Mouse (Mus musculus): ENCODE measurements at regions not wholly inside any gene's neighbourhood (a gene's known extent, or its start where the extent isn't known, plus 50 kb on each side); places are given as distances from the start of the nearest gene placed in this dataset.

DNA sequence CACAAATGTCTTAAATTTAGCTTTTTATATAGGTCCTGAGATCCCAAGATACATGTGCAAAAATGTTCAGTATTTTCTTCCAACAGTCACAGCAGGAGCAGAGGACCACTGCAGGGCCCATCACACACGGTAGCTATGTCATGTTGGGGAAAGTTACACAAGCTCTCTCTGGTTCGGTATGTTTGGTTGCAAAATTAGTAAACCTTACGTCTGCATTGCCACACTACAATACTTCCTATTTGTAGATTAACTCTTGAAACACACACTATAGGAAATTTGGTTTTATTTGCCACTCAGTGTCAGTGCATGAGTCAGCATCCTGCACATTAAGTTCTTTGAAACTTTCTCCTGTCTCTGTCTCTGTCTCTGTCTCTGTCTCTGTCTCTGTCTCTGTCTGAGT is 82.0 kb downstream of the Cth start:
- DNase-seq = no peak

DNA sequence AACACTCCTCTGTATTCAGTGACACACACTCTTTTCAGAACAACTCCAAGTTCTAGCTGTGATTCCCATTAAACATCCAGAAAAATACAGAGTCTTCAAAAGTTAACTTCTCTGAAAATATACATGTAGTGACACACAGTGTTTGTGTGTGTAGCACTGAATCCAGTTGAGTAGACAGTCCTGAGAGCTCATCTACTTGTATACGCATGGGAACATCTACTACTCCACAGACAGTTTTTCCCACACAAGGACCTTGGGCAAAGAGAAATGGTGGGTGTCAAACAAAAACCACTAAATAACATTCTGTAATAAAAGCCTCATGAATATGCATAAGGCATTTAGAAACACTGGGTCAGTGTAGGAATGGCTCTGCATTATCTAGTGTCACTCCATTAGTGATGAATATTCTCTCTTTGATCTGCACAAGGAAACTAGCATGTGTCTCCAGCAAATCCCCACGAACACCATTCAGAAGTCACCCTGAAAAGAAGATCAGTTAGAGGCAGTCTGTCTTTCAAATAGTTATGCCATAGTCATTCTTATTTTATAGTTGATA is 83.6 kb downstream of the Cth start:
- no peak for DNase-seq

DNA sequence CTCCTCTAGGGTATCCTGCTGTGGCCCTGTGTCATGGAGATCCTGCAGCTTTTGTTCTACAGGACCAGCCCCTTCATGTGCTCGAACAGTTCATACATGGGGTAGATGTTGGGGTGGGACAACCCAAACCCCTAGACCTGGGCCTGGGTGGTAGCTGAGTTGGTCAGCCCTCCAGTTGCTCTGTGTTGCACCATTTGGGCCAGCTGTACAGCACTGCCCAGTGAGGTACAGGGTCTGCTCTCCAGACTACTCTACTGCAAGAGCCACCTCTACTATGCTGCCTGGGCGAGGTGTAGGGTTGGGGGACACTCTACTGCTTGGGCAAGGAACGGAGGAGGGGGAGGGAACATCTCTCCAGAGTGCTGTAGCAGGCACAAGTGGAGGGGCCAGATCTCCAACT is 120.6 kb downstream of the Cth start:
- no peak for DNase-seq

DNA sequence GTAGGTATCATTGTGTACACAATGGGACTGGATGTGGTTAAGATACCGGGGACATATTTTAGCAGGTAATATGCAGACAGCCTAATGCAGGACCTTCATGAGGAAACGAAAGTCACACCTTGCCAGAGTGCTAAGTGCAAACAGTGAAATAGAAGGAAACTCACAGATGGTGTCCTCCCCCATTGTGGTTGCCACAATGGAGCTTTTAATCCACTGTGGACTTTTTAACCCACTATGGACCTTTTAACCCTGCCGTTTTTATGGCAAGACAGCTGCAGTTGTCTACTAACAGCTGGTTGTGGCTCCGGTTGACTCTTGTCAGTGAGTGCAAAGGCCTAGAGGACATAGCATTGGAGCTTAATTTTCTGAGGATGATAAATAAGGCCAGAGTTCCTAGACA is 121.5 kb downstream of the Cth start:
- DNase-seq = no peak

DNA sequence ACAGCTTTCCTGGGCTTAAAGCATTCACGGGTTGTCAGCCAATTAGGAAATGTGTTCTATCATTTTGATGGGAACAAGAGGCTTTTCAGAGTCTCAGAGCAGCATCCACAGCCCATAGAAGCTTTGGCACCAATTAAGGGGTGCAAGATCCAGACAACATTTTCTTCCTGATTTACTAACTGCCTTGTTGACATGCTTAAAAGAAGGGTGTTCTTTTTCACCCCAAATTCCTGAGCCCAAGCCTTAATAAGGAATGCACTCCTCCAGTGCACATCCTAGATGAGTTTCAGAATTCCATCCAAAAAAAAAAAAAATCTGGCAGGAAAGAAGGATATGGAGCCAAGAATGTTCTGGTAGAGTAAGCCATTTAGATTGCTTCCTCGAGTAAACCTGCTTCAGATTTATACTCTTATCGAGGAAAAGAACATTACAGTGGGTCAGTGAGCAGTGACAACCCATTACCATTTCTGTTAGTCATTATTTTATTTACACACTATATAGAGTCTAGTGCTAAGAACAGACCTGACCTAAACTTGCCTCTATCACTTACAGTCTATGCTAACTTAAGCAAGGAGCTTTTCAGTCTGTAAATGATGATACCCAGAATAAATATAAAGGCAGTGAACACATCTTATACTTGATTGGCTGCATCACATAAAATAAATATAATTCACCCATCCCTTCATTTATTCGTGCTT is 137.2 kb downstream of the Cth start:
- peak; percentile 0 for DNase-seq

DNA sequence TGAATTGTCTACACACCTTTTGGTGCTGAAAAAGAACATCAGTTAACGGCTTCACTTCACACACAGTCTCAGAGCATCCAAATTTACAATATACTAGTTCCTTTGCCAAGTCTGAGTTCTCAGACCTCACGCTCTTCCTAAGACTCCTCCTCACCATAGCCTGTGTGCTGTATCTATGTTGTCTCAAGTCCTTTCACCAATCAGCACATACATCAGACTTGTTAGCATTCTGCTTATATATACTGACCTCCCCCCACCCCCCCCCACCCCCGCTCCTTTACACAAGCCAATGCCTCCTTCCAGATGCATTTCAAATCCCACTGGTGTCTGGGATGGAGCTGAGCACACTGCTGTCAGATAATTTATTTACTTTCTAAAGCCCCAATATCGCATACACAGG is 143.8 kb downstream of the Cth start:
- no peak for DNase-seq

DNA sequence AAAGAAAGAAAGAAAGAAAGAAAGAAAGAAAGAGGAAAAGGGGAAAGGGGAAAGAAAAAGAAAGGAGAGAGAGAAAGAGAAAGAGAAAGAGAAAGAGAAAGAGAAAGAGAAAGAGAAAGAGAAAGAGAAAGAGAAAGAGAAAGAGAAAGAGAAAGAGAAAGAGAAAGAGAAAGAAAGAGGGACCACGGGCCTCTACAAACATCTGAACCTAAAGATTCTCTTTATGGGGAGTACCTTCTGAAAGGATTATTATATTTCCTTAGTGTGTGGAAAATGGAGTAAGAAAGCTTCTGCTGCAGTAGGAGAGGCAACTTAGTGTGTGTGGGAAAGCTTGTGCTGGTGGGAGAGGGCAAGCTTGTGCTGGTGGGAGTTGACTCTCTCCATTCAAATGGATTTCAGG is 147.1 kb downstream of the Cth start:
- no peak for DNase-seq

DNA sequence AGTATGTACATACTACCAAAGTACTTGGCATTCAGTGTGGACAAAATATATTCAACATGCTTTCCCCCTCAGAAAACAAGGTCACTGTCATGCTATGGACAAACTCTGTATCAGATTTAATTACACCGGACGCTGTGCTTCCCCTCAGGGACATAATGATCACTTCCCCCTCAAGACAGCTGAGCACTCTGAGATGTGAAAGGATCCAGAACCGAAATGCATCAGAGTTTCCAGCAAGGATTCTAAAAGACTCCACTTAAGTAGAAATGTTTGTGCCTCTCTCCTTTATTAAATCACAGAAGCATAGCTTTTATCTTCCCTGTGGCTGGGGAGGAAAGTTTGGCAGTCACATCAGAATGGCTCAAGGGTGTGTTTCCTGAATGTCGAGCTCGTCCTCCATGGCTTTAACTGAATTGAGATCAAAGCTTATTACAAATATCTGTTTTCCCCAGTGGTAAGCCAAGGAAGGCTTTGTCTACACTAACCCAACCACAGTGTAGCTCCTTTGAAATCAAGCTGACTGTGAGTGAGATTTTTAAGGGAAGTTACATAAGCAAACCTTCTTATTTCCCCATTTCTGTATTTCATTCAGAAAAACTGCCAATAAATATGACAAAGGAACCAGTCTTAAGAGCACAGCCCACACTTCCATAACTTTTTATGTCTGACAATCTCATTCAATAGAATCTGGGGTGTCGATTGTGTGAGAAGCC is 161.2 kb downstream of the Cth start:
- no peak for DNase-seq

DNA sequence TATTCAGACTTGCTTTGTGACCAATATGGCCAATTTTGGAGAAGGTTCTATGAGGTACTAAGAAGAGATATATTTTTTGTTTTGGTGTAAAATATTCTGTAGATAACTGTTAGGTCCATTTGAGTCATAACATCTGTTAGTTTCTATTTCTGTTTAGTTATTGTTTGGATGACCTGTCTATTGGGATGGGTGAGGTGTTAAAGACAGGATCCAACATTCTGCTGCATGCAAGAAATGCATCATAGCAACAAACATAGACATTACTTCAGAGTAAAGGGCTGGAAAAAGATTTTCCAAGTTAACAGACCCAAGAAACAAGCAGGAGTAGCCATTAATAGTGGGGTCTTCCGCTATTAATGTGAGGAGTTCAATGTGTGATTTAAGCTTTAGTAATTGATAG is 165.0 kb downstream of the Cth start:
- DNase-seq = no peak

DNA sequence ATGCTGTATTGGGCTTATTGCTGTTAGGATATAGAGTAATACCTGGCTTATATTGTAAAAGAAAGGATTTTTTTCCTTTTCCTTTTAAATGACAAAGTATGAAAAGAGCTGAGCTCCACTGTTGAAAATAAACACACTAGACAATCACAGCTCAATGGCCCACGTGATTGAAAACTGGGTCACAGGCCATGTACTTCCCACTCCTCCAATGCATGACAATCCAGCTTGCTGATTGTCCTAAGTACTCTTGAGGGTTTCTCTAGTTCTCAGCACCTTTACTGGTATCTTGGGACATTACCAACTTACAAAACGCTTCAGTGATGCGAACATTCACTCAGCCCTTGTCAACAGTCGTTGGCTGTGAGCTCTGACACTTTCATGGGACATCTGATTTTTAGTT is 170.1 kb downstream of the Cth start:
- DNase-seq = no peak

DNA sequence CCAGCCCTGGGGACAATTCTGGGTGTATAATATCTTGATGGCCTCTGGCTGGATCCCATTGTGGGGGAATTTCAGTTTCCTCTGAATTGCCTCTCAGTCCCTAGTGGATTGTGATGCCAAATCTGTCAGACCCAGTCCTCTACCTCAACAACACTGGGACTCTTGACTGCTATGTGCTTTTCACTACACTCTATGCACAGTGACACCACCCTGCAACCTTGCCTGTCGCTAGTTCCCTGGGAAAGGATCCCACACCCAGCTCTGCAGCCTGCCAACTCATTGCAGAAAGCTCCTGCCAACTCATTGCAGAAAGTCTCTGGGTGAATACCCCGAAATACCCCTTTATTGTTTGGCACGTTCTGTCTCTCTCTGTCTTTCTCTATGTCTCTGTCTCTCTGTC is 174.6 kb downstream of the Cth start:
- no peak for DNase-seq

DNA sequence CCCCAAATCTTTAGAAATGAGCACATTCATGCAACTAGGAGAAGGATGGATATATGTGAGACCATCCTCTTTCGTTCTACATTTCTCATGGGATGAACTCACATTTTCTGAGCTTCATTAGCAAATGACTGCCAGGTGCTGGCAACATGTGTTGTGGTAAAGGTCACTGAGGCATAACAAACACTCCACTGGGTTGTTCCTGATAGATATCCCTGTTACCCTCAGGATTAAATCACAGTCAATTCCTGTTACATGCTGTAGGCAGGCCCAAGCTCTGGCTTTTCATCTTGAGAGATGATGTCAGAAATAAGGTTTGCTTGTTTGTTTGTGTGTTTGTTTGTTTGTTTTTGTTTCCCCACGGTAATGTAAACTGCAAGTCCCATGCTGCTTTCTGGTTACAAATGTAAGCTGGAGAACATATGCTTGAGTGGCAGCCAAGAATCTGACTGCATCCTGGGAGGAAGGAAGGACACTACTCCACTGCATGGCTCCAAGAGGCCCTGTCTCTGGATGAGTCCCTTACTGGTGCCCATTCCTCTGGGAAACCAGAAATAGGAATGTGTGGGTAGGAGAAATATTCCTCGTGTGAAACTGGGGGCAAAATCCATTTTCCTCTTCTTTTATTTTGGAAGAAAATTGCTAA is 176.4 kb downstream of the Cth start:
- DNase-seq = no peak

DNA sequence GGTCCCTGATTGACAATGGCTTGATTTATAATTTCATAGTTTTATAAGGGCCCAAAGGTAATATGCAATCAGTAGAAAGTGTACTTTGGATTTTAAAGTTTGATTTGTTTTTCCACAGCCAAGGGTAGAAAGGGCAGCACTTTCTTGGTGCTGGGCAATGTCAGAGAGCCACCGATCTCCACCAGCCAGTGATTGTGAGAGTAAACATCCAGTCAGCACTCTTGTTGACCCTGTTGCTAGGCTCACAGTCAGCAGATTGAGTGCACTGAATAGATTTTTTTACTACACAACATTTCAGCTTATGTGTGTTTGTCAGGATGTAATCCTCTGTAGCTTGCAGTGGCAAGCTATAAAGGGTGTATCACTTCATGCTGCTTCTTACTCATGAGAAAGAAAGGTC is 176.3 kb downstream of the Ptger3 start:
- DNase-seq = no peak

DNA sequence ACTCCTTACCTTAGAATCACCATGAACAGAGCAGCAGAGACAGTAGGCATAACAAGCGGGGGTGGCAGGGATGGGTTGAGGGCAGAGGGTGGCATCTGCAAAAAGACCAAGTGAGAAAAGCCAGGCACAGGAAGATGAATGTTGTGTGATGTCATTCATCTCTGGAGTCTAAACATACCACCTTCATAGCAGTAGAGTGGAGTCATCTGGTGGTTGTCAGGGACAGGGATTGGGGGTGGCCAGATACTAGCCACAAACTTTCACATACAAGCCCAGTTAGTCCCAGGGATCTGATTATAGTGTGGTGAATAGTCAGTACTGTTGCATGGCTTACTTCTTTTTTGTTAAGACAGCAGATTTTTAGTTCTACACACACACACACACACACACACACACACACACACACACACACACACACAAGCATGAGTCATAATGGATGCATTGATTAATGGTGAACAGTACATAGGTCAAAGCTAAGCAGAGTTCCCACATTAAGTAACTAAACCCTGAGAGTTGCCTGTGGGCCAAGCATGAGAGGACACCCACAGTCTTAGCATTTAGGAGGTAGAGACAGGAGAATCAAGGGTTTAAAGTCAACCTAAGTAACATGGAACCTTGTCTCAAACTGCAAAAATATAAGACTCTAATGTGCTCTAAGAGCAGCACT is 173.1 kb downstream of the Ptger3 start:
- no peak for DNase-seq

DNA sequence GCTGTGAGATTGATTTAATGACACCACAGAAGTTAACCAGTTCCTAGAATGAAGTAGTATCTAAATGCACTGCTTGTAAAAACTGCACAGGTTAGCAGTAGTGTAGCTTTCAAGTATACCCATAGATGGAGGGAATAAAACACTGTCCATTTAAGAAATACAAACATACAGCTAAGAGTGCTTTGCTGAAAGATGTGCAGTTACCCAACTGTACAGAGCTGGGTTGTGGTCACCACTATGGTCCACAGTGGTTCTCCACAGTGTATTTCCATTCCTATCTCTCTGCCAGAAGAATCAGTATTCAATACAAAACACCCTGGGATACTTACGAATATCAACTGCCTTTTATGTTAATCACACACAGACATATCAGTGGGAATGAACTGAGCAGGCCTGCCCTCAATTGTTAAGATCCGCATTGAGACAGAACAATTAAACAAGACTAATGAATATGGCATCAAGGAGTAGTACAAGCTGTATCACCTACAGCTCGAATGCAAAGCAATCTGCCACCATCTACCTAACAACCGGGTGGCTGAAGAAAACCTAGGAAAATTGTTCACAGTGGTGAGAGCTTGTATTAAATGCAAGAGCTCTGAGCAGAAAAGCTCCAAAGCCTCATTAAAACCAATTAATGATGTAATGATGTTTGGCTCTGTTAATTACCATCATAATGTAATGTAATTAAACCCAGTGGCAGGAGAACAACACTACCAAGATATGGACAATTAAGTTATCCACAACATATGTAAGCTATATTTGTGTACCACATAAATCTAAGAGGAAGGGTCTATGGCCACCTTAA is 165.6 kb downstream of the Ptger3 start:
- no peak for DNase-seq

DNA sequence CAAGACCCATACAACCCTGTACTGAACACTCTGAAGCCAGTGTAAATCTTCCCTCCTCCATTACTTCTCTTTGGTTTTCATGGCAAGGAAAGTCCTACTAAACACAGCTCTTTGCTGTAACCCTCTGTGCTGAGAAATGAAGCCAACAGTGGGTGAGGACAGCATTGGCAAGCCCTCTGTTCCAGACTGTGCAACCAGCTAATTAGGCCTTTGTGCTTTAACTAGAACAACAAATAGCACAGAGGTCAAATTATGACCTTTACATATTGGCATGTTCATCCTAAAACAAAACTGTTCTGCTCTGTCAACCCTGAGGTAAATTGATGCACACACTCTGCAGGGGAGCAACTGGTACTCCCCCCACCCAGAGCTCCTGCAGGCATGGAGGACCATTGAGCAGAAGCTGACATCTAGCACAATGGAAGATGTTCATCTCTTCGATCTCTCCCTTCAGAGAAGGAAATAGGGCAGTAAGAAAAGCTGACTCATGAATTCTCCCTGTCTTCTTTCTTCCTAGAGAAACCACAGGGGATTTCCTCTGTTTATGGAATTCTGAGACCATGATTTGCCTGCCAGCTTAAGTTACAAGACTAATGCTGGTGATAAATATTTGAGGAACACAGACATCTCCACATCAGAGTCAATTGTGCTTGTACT is 163.1 kb downstream of the Ptger3 start:
- no peak for DNase-seq

DNA sequence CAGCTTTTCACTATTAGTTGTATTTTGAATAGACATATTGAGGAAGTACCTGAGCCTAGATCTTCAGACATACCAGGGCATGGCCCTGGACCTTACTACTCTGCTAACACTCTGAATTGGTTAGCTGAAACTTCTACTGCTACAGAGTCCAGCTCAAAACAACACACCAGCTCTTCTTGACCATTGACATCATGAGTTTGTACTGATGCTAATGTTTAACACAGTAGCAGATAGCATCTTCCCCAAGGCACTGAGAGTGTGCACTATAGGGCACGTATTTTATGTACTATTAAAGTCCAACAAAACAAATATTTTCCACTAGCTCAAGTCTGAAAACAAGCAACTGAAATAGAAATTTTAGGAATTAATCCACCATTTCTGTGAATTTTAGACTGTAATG is 157.8 kb downstream of the Ptger3 start:
- DNase-seq = no peak

DNA sequence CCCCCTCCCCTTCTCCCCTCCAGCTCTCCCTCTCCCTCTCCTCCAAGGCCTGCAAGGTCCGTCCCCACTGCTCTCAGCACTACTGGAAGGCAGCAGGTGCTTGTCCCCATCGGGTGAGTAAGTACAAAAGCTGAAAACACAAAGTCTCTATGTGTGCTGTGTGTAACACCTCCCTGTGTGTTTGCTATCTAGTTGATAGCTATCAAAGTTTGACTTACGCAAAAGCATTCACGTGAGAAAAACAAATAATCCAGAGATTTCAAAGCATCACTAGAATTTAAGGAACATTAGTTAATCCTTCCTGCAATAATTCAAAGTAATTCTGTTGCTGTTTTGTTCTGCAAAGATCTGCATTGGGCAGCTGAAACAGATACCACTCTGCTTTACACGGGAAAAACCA is 156.5 kb downstream of the Ptger3 start:
- no peak for DNase-seq

DNA sequence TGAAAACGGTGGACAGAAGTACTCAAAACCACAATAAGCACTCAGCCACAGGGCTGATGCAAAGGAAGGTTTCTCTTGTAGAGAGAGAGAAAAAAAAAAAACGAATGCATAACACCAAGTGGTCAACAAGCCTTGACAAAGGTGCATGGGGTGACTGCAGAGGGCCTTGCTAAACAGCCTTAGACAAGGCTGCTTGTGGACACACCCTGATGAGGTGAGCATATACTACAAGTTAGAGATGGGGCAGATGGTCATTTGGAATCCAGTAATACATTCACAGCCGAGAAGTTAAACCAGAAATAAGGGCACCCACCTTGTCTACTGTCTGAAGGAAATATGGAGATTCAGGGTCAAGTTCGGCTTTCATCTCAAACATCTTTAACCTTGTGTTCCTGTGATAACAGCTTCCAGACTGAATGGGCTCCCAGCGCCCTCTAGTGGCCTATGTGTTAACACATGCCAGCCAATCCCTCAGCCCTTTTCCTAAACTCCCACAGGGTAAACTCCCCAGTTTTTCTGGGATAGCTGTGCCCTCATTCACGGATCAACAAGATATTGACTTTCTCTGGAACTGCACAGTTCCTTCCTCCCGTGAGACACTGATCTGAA is 150.7 kb downstream of the Ptger3 start:
- peak; percentile 76 for DNase-seq

DNA sequence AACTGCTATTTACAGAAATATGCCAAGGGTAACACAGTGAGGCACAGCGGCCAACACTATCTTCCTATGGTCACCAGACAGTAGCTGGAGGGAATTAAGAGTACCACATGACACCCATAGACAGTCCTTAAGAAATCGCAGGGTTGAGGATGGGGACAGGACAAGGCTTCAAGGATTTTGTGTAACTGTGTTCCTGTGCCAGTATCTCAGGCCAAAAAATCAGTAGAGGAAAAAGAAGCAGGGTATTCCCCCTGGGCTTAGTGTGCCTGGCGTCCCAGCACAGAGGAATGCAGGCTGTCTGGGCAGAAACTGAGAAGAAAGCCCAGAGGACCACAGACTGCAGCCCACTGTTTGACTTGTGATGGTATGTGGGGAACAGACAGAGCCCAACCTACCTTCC is 147.3 kb downstream of the Ptger3 start:
- DNase-seq = no peak

DNA sequence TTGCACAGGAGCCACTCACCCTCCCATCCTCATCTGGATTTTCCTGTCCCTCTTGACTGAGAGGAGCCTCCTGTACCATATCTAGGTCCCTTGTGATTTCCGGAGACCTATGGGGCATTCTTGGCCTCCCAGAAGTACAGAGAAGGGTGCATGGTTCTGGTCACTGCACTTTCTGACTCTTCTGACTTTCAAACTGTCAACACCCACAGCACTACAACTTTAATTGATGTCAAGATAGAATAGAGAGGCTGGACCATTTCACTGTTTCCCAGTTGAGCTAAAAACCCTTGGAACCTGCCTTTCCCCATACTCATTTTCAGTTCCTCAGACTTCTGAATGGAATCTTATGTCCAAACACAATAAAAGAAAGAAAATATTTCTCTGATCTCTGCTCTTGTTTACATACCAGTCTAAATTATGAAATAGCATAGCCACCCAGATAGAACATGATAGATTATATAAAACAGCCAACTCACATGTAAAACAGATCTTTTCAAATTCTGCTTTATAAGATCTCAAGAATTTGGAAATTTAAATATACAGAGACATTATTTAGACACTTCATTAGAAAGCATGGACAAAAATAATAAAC is 144.2 kb downstream of the Ptger3 start:
- DNase-seq = no peak
